Mouse (Mus musculus) C2C12 (cell line): ENCODE measurements around the gene Amz1.

ENCODE experiments used
- CTCF ChIP-seq: IDR thresholded peaks from one replicate; pipeline ENCODE4 v1.5.1; 2011; ENCODE audit not compliant: control insufficient read depth, insufficient read depth, insufficient read length
- MYOG ChIP-seq: IDR thresholded peaks from one replicate; pipeline ENCODE4 v1.6.1; 2011; ENCODE audit not compliant: control insufficient read depth, insufficient read length; ENCODE audit errors: extremely low read depth
- USF1 ChIP-seq: IDR thresholded peaks from one replicate; pipeline ENCODE4 v1.6.1; 2011; ENCODE audit warnings: low read depth, mild to moderate bottlenecking, control low read depth, moderate library complexity

GRCm38 (mm10) chr5:140792233-140792632, 68.3 kb downstream of the Amz1 start:
- TF ChIP-seq CTCF (no peak), USF1 (no peak), MYOG (no peak)
